Mouse (Mus musculus) mesoderm, embryonic 11.5 days (tissue): ENCODE measurements around the gene Sf3b3.
A peak's percentile ranks its signal among the peaks of the same experiment; 100 is the strongest.
"Not testable (repeated sequence)": the region's sequence is repeated elsewhere in the genome, so short reads cannot be mapped to it uniquely, and the experiment has no call there.

Experiments
- DNase-seq: peaks from one replicate; pipeline ENCODE4 v3.0.0-alpha.2; 2012; ENCODE audit warnings: low read depth, low spot score

The Sf3b3 gene

DNA sequence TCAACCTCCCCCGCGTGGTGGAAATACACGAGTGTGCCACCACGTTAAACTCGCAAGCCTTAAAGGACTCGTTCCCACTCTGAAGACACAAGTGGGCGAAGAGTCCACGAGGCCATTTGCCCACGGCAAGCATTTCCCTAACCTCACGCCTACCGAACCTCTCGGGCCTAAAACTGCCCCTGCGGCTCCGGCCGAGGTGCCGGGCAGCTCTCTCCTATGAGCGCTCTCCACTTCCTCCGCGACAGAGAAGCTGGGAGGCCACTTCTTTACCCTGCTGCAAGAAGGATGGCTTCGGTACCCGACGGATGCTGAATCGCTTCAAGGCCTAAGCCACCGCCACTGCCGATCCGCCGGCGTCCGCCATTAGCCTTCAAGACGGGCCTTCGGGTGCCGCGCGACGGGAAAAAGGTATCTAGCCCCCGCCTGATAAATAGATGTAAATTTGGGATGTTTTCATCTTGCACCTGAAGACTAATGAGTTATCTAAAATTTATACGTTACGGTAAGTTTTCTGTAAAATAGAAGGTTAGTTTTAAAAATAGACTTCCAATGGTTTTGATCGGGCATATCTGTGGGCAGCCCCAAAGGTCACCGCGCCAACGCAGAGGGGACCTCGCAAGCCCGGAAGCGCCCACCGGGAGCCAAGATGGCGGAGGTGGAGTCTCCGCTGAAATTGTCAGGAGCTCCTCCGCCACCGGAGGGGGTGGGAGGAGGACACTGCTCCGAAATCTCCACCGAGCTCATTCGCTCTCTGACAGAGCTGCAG, at the start of gene Sf3b3, which contains the start of gene Cog4:
Gene Sf3b3, minus strand, starts transcription at position 383 of the 766 bp plus-strand sequence.
Gene Cog4, plus strand, starts transcription at position 196 of the 766 bp plus-strand sequence.
- DNase-seq, result peak; percentile 90

DNA sequence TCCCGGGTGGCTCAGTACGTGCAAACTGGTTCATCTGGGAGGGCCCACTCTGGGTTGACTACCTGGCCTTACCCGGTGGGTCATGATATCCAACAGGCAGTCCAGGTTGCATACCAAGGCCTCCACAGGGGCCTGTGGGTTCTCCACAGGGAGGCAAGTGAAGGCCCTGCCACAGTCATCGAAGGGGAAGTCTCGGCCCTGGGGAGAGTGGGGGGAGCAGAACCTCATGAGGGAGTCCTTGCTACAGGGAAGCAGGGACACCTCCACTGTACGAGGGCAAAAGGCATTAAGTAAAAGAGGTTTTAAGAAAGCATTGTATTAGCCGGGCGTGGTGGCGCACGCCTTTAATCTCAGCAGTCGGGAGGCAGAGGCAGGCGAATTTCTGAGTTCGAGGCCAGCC, 49.2 kb upstream of the Sf3b3 start:
- DNase-seq, result no peak

DNA sequence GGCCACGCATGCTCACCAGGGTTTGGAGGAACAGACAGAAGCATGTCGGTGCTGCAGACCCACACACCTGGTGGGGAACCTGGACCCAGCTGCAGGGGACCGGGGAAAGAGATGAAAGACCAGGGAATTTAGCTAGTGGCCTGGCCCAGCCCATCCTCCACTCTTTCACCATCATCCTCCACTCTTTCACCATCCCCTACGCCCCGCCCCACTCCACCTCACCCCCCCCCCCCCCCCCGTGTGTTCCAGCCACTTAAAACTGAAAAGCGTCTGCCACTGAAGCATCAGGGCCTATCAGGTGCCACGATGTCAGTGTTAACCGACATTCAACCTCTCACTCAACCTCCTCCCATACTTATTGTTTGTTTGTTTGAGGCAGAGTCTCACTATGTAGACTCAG, 48.7 kb upstream of the Sf3b3 start:
- DNase-seq, result no peak

DNA sequence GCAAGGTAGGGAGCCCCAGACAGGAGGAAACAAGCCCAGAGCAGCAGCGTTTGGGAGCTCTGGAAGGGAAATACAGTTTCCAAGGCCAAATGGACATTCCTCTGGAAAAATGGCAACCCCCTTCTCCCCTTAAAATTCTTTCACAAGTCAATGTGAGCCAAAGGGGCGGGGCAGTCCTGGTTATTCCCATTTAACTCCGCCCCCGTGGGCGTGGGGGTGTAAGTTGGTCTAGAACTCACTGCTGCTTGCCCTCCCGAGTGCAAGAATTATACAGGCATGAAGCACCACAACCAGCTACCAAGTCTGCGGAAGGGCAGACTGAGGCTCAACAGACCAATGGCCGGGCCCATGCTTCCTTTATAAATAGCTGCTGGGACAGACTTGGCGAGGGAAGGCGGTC, 48.3 kb upstream of the Sf3b3 start:
- DNase-seq, result no peak

DNA sequence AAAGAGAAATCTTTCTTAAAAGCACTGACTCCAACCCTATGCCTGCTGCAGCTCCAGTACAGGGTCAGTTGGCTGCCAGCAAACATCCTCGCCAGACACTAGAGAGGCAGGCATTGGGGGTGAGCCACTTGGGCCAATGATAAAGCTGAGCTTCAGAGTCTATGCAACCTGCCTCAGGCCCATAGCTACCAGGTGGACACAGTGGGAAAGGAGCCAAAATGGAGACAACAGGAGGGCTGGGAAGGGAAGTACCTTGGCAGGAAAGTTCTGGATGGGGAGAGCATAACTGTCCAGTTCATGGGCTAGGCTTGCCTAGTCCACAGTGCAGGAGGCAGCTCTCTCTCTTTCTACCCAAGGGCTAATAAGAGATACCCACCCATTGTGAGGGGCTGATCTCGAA, 46.3 kb upstream of the Sf3b3 start:
- no peak for DNase-seq

DNA sequence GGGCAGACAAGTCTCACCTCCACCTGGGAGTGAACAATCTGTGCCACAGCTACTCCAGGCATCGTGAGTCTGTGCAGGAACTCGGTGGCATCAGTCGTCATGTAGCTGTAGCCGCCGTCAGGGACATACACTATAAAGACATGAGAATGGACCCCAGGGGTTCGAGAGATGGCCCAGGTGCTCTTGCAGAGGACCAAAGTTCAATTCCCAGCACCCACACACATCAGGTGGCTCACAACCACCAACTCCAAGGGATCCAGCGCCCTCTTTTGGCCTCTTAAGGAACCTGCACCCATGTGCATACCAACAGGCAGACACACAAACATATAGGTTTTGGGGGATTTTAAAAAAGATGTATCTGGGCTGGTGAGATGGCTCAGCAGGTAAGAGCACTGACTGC, 45.5 kb upstream of the Sf3b3 start:
- DNase-seq, result no peak

DNA sequence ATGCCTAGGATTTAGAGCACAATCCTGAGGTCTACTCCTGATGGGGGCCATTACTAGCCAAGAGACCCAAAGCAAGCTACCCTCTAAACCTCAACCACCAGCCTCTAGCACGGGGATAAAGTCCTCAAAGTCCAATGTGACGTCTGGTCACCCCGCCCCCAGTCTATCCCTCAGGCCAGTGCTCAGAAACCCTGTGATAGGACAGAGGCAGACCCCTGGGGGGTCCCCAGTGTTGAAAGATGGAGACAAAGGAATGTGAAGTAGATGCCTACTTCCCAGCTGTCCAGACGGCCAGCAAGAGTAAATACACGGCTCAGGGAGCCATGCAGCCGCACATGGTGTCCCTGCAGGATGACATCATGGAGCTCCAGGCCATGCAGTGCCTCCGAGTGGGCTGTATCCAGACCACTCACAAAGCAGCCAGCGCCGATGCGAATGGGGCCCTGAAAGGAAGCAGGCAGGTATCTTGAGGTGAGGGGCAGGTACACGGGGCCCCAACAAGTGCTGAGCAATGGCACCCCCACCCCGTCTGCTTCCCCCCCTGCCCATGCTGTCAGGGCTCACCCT, 43.4 kb upstream of the Sf3b3 start:
- peak; percentile 9 for DNase-seq

DNA sequence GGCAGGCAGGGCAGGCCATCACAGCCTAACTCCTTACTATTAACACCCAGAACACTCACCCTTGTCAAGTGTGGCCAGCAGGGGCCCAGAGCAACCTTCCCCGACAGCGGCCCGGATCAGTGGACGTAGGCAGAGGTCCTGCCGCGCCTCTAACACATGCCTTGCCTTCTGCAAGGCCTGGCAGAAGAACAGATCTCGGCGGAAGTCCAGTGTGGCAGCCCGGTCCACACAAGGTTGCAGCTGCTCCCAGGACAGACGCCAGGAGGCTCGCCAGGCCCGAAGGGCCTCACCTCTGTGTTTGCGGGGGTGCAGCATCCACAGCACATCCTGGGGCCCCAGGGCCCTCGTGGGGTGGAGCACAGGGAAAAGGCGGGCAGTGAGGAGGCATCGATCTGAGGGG, 42.3 kb upstream of the Sf3b3 start:
- no peak for DNase-seq

DNA sequence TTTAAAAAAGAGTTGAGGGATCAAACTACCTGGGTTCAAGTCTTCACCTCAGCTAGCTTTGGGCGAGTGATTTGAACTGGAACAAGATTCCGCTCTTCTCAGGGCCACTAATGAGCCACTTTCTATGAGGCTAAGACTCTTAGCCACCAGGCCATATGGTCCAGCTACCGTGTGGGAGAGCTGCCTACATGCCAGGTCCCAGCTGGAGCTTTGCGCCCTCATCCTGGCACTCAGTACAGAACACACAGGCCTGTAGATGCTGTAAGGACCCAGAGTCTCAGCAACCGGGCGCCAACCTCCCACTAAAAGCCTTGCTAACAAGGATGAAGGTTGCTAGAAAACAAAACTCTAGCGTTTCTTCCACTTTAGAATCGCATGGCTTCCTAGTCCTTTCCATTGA, 41.9 kb upstream of the Sf3b3 start:
- DNase-seq, result no peak

DNA sequence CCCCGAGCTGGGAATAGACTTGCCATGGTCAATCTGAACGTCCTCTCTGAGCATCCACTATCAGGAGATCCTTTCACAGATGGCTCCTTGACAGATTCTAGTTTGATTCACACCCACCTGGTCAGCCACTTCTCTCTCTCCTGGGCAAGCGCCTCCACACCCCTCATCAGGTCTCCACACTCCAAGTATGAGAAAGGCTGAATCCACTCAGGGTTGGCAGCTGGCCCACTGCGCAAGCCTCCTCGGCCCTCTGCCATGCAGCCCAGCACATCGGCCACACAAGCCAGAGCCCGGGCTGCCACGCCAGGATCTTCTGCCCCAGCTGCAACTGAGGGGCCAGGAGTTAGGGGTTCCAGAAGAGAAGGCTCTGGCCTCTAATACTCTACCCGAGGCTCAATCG, 41.0 kb upstream of the Sf3b3 start:
- no peak for DNase-seq

DNA sequence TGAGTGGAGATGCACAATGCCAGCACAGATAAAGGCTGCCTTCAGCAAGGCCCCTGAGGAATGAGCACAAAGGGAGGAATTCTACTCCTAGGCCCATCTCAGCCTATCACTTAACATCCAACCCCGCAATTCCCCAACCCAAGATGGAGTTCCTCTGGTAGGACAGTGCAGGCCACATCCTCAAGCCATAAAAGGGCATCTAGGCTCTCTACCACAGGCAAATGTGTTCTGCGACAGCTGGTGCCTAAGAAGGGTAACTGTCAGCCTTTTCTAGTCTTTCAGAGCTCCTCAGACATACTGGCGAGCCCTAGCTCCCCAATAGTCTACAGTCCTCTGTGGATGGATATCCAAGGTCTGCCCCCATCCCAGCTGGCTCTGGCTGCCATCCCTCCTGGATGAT, 40.0 kb upstream of the Sf3b3 start:
- no peak for DNase-seq

DNA sequence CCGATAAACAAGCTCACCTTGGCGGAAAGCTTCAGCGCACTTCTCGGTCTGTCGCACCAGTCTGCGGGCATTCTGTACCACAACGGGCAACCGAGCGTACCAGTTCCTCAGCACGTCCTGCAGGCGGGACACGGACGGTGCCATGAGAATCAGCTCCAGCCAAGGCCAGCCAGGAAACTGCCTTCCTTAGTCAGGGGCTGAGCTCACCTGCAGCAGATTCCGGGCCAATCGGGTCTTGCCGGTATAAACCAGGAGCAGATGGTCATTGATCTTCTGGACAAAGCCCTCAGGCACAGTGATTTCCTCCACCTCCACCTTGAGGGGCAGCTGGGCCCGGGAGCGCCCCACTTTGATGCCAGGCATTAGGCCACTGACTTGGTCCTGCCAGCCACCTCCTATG, 37.2 kb upstream of the Sf3b3 start:
- no peak for DNase-seq

DNA sequence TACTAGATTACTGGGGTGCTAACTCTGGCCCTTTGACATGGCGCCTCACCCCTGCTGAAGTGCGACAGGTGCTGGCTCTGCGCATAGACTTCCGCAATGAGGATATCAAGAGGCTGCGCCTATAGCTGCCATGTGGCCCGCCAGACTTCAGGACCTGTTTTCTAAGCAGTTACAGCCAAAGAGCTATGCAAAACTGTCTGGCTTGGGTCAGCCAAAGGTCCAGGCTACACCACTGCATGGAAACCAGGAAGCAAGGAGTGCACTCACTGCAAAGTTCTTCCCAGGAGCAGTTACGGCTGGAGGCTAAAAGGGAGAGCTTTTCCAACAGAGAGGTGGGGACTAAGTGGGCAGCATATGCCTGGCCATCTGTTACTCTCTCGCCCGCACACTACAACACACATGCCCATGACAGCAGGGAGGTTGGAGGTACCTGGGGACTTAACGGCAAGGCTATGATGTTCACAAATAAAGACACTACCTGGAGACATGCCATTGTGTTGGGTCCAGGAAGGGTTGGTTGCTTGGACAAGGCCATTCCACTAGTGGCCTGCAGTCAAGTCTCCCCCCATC, 35.2 kb upstream of the Sf3b3 start:
- no peak for DNase-seq

DNA sequence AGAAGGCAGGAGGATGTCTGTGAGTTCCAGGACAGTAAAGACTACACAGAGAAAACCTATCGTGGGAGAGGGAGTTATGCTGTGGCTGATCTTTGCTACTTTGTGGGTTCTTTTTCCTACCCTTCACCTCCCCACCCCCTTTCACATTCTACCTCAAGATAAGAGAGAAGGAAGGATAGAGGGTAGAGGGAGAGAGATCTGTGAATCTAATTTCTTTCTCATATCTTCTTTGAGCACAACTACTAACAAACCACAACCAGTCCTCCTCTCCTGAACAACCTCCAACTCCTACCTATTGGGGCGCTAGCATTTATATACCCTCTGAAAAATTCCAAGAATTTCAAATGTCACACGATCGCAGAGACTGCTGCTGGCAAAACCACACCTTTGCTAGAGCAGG, 31.3 kb upstream of the Sf3b3 start:
- no peak for DNase-seq

DNA sequence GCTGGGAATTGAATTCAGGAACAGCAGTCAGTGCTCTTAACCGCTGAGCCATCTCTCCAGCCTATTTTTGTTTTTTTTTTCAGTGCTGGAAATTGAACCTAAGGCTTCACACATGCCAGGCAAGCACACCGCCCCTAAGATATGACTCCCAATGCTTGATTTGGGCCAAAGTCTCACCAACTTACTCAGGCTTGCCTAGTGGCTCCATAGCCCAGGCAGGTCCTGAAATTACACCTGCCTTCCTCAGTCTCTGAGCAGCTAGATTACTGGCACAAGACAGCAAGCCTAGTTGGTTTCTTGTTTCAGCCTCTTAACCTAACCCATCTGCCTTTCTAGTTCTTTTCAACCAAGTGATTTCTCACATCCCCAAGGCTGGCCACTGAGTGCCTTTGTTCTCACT, 23.9 kb upstream of the Sf3b3 start:
- DNase-seq, result no peak

DNA sequence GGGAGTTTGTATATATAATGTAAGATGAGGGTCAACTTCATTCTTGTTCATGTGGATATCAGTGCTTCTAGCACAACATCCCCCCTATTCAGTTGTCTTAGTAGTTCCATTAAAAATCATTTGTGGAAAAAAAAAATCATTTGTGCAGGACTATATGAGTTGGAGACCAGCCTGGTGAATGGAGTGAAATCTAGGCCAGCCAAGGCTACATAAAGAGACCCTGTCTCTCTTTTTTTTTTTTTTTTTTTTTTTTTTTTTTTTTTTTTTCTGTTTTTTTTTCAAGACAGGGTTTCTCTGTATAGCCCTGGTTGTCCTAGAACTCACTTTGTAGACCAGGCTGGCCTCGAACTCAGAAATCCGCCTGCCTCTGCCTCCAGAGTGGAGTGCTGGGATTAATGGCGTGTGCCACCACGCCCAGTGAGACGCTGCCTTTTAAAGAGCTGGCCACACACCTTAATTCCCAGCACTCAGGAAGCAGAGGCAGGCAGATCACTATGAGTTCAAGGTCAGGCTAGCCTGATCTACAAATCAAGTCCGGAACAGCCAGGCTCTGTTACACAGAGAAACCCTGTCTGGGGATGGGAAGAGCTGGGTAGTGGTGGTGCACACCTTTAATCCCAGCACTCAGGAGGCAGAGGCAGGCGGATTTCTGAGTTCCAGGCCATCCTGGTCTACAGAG, 14.9 kb upstream of the Sf3b3 start:
- DNase-seq, result not testable (repeated sequence)

DNA sequence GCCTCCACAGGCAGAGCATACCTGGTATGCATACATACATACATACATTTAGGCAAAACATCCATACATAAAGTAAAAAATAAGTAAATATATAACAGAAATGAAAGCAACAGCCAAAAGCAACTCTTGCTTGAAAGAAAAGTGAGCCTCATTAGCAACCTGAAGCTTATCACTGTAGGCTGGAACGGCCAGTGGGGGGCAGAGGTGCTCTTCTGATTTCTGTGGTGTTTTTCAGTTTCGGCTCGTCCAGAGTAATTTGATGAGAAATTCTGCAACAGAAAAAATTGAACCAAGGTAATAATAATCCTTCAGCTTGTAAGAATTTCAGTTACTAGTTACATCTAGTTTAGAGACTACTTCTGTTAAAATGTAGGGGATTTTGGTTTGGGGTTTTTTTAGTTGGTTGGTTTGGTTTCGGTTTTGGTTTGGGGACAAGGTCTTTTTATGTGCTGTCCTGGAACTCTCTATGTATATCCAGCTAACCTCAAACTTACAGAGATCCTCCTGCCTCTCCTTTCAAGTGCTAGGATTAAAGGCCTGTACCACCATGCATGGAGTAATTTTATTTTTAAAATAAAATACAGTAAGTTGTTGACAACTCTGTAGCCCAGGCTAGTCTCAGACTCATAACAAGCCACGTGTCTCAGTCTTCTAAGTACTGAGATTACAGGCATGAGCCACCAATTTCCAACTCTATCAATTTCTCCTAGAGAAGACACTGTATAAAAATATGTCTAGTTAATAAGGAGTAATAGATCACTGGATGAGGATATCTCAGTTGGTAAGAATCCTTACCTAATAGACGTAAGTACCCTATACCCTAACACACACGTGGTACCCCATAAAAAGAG, 13.3 kb upstream of the Sf3b3 start:
- DNase-seq, result no peak

DNA sequence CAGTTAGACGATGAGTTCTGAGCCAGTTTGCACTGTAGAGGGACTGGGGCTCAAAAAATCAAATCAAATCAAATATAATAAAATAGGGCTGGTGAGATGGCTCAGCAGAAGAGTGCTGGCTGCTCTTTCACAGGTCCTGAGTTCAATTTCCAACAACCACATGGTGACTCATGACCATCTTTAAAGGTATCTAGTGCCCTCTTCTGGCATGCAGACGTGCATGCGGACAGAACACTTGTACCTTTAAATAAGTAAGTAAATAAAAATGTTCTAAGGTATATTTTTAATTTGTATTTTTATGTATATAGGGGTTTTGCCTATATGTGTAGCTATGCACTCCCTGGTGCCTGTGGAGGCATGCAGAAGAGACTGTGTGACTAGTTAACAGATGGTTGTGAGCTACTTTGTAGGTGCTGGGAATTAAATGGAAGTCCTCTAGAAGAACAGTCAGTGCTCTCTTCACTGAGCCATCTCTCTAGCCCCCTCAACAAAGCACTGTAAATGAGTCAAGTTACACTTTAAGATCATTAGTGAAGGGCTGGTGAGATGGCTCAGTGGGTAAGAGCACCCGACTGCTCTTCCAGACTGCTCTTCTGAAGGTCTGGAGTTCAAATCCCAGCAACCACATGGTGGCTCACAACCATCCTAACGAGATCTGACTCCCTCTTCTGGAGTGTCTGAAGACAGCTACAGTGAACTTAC, 10.3 kb upstream of the Sf3b3 start:
- DNase-seq, result no peak

DNA sequence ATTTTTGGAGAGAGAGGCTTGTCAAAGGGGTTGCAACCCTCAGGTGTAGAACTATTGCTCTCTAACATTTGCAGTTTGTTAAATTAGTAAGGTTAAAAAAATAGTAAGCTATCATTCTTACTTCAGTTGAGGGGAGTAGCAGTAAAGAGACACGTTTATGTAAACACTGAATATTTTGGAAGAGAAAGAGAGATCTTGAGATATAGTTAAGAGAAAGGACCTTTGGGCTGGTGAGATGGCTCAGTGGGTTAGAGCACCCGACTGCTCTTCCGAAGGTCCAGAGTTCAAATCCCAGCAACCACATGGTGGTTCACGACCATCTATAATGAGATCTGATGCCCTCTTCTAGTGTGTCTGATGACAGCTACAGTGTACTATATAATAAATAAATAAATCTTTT, 9.5 kb upstream of the Sf3b3 start:
- DNase-seq, result not testable (repeated sequence)

DNA sequence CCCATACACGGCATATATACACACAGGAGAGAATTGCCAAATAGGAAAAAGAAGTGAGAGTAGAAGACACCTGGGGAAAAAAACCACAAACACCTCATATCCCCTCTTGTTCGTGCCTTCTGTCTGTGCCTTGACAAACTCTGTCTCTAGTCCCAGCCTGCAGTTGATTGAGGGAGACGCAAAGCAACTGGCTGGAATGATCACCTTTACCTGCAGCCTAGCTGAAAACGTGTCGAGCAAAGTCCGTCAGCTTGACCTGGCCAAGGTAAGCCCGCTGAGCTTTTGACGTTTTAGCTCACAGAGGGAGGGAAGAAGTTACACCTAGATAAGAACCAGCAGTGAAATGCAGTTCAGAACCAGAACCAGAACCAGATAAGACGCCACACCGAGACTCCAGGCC, 4.6 kb upstream of the Sf3b3 start:
- DNase-seq, result no peak
